Mouse (Mus musculus) ES-Bruce4 (cell line): ENCODE measurements around the gene Pdzrn3. TPM values are rescaled to one million over a fixed set of nuclear protein-coding genes. Genes with fewer than 3 reads are reported as not detected.

Source experiments
- H3K27ac ChIP-seq: 2 replicates; pipeline ENCODE4 v1.5.1; 2012; ENCODE audit warnings: low read length, inconsistent platforms; ENCODE audit not compliant: insufficient read depth
- H3K27me3 ChIP-seq: 2 replicates; pipeline ENCODE4 v1.6.1; 2012; ENCODE audit warnings: mild to moderate bottlenecking, low read length, inconsistent platforms; ENCODE audit not compliant: control insufficient read depth, poor library complexity, insufficient read depth, severe bottlenecking
- H3K36me3 ChIP-seq: 2 replicates; pipeline ENCODE4 v1.6.1; 2012; ENCODE audit warnings: inconsistent platforms, mild to moderate bottlenecking, low read length, moderate library complexity; ENCODE audit not compliant: control insufficient read depth, poor library complexity, insufficient read depth, severe bottlenecking
- H3K4me1 ChIP-seq: one replicate; pipeline ENCODE4 v1.8.1; 2011; ENCODE audit warnings: low read length; ENCODE audit not compliant: control insufficient read depth, insufficient read depth
- H3K4me3 ChIP-seq: 2 replicates; pipeline ENCODE4 v1.5.1; 2011; ENCODE audit warnings: low read depth, mild to moderate bottlenecking, low read length
- H3K9ac ChIP-seq: 2 replicates; pipeline ENCODE4 v1.6.1; 2012; ENCODE audit warnings: low read depth, mild to moderate bottlenecking, inconsistent platforms; ENCODE audit not compliant: poor library complexity, severe bottlenecking
- H3K9me3 ChIP-seq: replicated peaks from 2 replicates; pipeline ENCODE4 v1.6.1; 2012; ENCODE audit warnings: mild to moderate bottlenecking, low read length, inconsistent platforms; ENCODE audit not compliant: control insufficient read depth, poor library complexity, insufficient read depth, severe bottlenecking
- CTCF ChIP-seq: IDR thresholded peaks from one replicate; pipeline ENCODE4 v1.8.1; 2011; ENCODE audit warnings: low read depth, low read length
- EP300 ChIP-seq: IDR thresholded peaks from 2 replicates; pipeline ENCODE4 v1.6.1; 2011; ENCODE audit warnings: low read depth, low read length; ENCODE audit not compliant: insufficient read depth
- POLR2A ChIP-seq: IDR thresholded peaks from one replicate; pipeline ENCODE4 v1.8.1; 2011; ENCODE audit warnings: low read length; ENCODE audit not compliant: insufficient read depth
- polyA plus RNA-seq: library from polyadenylated mRNA; stranded (reverse); fragments of >200 nt; gene quantifications from 2 replicates; pipeline ENCODE4 v1.2.4, GENCODE M21; 2011; ENCODE audit warnings: low read depth; ENCODE audit not compliant: missing spikeins, insufficient read depth, insufficient read length

Gene Pdzrn3
- polyA plus RNA-seq, 1 experiment: 3.1 TPM

DNA sequence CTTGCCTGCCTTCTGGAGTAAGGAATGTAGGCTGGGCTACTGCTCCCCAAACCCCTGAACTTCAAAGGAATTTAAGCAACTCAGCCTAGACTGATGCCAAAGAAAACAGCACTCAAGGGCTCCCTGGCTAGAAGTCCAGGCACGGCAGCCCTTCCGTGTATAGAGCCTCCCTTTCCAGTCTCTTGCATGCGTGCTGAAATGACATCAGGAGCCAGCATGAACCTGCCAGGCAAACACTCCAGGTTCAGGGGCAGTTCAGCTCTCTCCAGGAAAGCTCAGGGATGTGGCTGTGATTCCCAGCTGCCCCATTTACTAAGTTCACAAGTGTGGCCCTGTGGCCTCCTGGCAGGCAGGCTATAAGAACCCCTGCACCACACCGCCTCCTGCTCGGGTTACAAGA lies 126.5 kb downstream of the Pdzrn3 start:
- Histone ChIP-seq H3K27ac (no peak overlapping the region), H3K9ac (no peak overlapping the region), H3K27me3 (no peaks in the 10 kb centered on the region), H3K4me1 (no peaks in the 10 kb centered on the region), H3K36me3 (no peaks in the 10 kb centered on the region), H3K4me3 (no peak overlapping the region), H3K9me3 (no peaks in the 10 kb centered on the region)
- no peak for TF ChIP-seq CTCF
- no peak for TF ChIP-seq POLR2A
- TF ChIP-seq EP300: no peak

DNA sequence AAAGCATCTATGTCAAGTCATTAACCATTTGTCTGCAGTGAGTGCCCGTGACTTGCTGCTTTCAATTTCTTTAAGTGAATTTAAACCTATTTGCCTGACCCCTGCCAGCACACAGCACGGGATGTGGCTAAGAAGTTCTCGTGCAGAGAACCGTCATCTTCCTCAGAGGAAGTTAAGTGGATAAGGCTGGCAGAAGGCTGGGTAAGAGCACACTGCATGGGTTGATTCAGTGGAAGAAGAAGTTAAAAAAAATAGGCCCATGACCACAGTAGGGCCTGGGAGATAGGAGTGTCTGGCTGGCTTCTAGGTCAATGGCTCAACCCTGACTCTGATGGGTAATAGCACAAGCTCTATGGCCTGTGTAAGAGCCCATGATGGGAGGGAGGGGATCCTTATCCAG lies 131.6 kb downstream of the Pdzrn3 start:
- TF ChIP-seq EP300 (no peak), CTCF (no peak), POLR2A (no peak)
- no peak overlapping the region for H3K4me3 ChIP-seq
- no peaks in the 10 kb centered on the region for H3K27me3 ChIP-seq
- H3K9ac ChIP-seq: no peak overlapping the region
- H3K9me3 ChIP-seq: no peaks in the 10 kb centered on the region
- no peaks in the 10 kb centered on the region for H3K36me3 ChIP-seq
- H3K4me1 ChIP-seq: no peaks in the 10 kb centered on the region
- H3K27ac ChIP-seq: no peak overlapping the region

DNA sequence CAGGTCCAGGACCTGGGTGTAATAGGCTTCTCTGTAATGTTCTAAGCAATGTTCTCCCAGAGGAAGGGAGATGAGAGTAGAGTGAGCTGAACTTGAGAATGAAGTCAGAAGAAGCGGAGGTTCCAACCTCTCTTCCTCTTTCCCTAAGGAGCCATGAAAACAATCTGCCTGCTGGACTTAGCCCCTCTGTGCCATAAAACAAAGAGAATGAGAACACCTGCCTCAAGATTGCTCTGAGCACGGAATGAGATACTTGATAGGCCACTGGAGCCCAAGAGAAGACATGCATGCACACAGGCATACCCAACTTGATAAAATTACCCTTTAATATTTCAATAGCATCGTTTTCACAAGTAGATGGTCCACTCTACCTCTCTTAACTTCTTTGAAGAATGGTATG lies 133.3 kb downstream of the Pdzrn3 start:
- H3K27me3 ChIP-seq: no peaks in the 10 kb centered on the region
- H3K4me3 ChIP-seq: no peak overlapping the region
- H3K9ac ChIP-seq: no peak overlapping the region
- no peak overlapping the region for H3K27ac ChIP-seq
- H3K9me3 ChIP-seq: no peaks in the 10 kb centered on the region
- no peaks in the 10 kb centered on the region for H3K4me1 ChIP-seq
- TF ChIP-seq POLR2A (no peak), EP300 (no peak), CTCF (no peak)
- no peaks in the 10 kb centered on the region for H3K36me3 ChIP-seq

DNA sequence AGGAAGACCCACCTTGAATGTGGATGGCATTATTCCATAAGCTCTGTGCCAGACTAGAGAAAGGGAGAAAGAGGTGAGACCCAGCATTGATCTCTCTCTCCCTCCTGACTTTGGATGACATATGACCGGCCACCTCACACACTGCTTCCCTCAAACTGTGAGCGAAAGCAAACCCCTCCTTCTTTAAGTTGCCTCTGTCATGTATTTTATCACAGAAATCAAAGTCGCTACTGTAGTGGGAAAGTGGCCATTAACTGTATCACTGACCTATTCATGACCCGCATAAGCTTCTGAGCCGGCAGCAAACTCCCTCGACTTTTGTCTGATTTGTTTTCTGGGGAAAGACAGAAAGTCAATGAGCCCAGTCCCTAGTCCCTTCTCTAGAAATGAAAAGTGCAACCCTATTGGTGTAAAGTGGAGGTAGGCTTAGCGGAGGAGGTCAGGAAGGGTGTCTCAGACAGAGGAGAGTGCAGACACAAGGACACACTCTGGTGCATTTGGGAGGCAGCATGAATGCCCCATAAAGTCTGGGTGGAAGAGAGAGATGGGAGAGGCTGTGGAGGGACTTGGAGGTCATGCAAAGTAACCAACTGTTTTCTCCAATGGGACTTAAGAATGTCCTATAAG lies 134.4 kb downstream of the Pdzrn3 start:
- no peak overlapping the region for H3K27ac ChIP-seq
- no peaks in the 10 kb centered on the region for H3K4me1 ChIP-seq
- no peak overlapping the region for H3K9ac ChIP-seq
- TF ChIP-seq POLR2A (no peak), EP300 (no peak), CTCF (no peak)
- H3K4me3 ChIP-seq: no peak overlapping the region
- no peaks in the 10 kb centered on the region for H3K27me3 ChIP-seq
- H3K9me3 ChIP-seq: no peaks in the 10 kb centered on the region
- no peaks in the 10 kb centered on the region for H3K36me3 ChIP-seq

DNA sequence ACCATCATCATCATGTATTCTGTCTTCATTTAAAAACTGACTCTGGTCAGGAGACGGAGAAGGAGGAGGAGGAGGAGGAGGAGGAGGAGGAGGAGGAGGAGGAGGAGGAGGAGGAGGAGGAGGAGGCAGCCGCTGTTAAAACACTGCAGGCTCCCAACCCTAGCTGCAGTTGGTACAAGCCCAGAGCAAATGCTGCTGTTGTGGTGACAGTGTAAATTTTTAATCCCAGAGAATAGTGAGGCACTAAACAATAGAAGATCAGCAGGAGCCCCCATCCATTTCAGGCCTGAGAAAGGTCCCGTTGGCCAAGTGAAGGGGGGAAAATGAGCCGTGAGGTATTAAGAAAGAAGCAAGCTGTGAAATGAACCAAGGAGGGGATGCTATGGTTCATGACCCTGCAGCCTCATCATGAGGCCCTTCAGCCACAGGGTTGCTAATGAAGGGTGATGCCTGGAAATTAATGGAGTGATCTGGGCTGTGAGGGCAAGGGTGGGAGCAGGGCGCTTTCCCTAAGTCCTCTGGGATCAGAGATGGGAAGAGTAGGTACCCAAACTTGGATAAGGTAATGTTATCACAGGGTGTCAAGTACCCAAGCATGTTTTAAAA lies 141.0 kb downstream of the Pdzrn3 start:
- H3K4me3 ChIP-seq: no peak overlapping the region
- no peak overlapping the region for H3K27ac ChIP-seq
- TF ChIP-seq EP300: no peak
- no peak for TF ChIP-seq POLR2A
- no peak for TF ChIP-seq CTCF
- no peaks in the 10 kb centered on the region for H3K27me3 ChIP-seq
- H3K4me1 ChIP-seq: no peaks in the 10 kb centered on the region
- H3K36me3 ChIP-seq: no peaks in the 10 kb centered on the region
- no peaks in the 10 kb centered on the region for H3K9me3 ChIP-seq
- H3K9ac ChIP-seq: no peak overlapping the region

DNA sequence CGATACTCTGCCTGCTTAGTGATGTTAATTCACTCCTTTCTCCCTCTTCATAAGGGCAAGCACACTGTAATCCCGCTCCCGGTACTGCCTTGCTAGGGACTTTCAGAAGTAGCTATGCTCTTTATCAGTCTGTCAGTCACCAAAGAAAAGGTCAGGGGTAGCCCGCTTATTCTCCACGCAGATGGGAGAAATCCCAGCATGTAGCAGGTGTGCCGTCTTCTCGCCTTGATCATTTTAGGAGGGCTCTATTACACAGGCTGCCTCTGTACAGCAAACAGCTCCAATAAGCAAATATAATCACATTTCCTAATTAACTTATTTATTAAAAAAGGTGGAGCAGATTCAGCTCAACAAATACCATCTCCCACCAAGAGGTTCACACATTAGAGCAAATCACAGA lies 141.5 kb downstream of the Pdzrn3 start:
- no peaks in the 10 kb centered on the region for H3K4me1 ChIP-seq
- no peaks in the 10 kb centered on the region for H3K9me3 ChIP-seq
- no peak for TF ChIP-seq CTCF
- no peak for TF ChIP-seq EP300
- TF ChIP-seq POLR2A: no peak
- H3K36me3 ChIP-seq: no peaks in the 10 kb centered on the region
- no peak overlapping the region for H3K9ac ChIP-seq
- no peak overlapping the region for H3K4me3 ChIP-seq
- H3K27ac ChIP-seq: no peak overlapping the region
- H3K27me3 ChIP-seq: no peaks in the 10 kb centered on the region
